Mouse (Mus musculus) C2C12 (cell line): Measurements from ENCODE around the gene Sgca. TPM values are rescaled to one million over a fixed set of nuclear protein-coding genes. Genes with fewer than 3 reads are reported as not detected.
"Not testable (repeated sequence)": the region's sequence is repeated elsewhere in the genome, so short reads cannot be mapped to it uniquely, and the experiment has no call there.

Source experiments
- H3K27me3 ChIP-seq: one replicate; pipeline ENCODE4 v1.6.1; 2011; ENCODE audit not compliant: control insufficient read depth, insufficient read depth, insufficient read length
- H3K36me3 ChIP-seq: one replicate; pipeline ENCODE4 v1.6.1; 2011; ENCODE audit not compliant: control insufficient read depth, insufficient read depth
- H3K4me3 ChIP-seq: one replicate; pipeline ENCODE4 v1.5.1; 2011; ENCODE audit warnings: mild to moderate bottlenecking, control low read depth; ENCODE audit not compliant: poor library complexity, insufficient read depth, severe bottlenecking
- H3K79me2 ChIP-seq: one replicate; pipeline ENCODE4 v1.6.1; 2011; ENCODE audit not compliant: control insufficient read depth, insufficient read depth
- H3K79me3 ChIP-seq: one replicate; pipeline ENCODE4 v1.6.1; 2011; ENCODE audit warnings: low read depth, control low read depth
- H3ac ChIP-seq: one replicate; pipeline ENCODE3; 2011; ENCODE audit warnings: low read depth; ENCODE audit not compliant: control insufficient read depth, insufficient read length
- CEBPB ChIP-seq: IDR thresholded peaks from one replicate; pipeline ENCODE4 v1.6.1; 2011; ENCODE audit warnings: low read depth, mild to moderate bottlenecking, control low read depth, moderate library complexity
- CTCF ChIP-seq: IDR thresholded peaks from one replicate; pipeline ENCODE4 v1.5.1; 2011; ENCODE audit not compliant: control insufficient read depth, insufficient read depth, insufficient read length
- FOSL1 ChIP-seq: IDR thresholded peaks from one replicate; pipeline ENCODE4 v1.8.0; 2011; ENCODE audit warnings: mild to moderate bottlenecking, low read length; ENCODE audit not compliant: poor library complexity, insufficient read depth, severe bottlenecking
- MAX ChIP-seq: IDR thresholded peaks from one replicate; pipeline ENCODE4 v1.6.1; 2011; ENCODE audit warnings: mild to moderate bottlenecking, control low read depth
- MYOD1 ChIP-seq: IDR thresholded peaks from one replicate; pipeline ENCODE4 v1.6.1; 2011; ENCODE audit warnings: low read depth; ENCODE audit not compliant: control insufficient read depth, insufficient read length
- MYOG ChIP-seq: IDR thresholded peaks from one replicate; pipeline ENCODE4 v1.6.1; 2011; ENCODE audit not compliant: control insufficient read depth, insufficient read length; ENCODE audit errors: extremely low read depth
- USF1 ChIP-seq: IDR thresholded peaks from one replicate; pipeline ENCODE4 v1.6.1; 2011; ENCODE audit warnings: low read depth, mild to moderate bottlenecking, control low read depth, moderate library complexity
- polyA plus RNA-seq: library from polyadenylated mRNA; unstranded; fragments of >200 nt; fragmentation: generic; extraction: Trizol; gene quantifications from one replicate; pipeline ENCODE4 v1.2.1, GENCODE M21; 2012; ENCODE audit warnings: missing spikeins

Gene Sgca
- polyA plus RNA-seq, 1 experiment, result 5.3 TPM

DNA sequence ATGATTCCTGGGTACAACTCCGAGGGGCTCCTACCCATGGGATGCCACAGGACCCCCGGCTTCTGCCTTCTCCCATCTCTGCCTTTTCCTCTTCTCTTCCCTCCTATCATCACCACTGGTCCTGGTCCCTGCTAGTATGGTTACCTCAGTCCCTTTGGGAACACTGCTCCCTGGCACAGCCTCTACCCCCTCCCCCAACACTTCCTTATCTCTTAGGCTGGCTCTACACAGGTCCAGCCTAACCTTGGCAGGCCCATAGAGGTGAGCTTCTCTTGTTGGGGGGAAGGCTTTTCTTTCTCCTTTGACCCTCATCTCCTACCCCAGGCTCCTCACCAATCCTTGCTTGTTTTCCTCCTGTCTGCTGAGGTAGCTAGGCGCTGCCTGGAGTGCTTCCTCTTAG lies 39.4 kb upstream of the Sgca start:
- H3K4me3 ChIP-seq, result no peak overlapping the region
- H3K36me3 ChIP-seq, result peaks cover 16% of the 10 kb centered on the region
- TF ChIP-seq MYOG (no peak), FOSL1 (no peak), USF1 (no peak), MYOD1 (no peak), CTCF (no peak), CEBPB (no peak), MAX (no peak)
- no peaks in the 10 kb centered on the region for H3K27me3 ChIP-seq
- H3K79me3 ChIP-seq, result peaks cover 6% of the 10 kb centered on the region
- no peak overlapping the region for H3ac ChIP-seq
- H3K79me2 ChIP-seq, result peaks cover 18% of the 10 kb centered on the region

DNA sequence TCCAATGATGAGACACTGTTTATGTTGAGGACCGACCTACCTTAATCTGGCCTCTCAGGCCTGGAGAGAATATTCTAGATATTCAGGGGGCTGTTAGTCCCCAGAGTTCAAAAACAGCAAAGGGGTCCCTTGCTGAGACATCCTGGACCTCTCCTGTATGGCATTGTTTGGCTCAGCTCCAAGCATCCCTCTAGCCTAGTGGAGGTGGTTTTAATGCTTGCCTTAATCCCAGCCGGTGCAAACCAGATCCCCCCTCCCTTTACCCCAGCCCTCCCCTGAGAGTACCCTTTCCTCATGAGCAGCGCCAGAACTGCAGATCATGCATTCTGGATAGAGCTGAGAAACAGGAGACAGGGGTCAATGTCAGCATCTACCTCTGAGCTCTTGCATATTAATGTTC lies 36.4 kb upstream of the Sgca start:
- no peak overlapping the region for H3ac ChIP-seq
- H3K79me2 ChIP-seq, result peaks cover 21% of the 10 kb centered on the region
- peaks cover 15% of the 10 kb centered on the region for H3K36me3 ChIP-seq
- TF ChIP-seq MYOD1 (no peak), USF1 (no peak), CEBPB (no peak), MAX (no peak), CTCF (no peak), FOSL1 (no peak), MYOG (no peak)
- H3K27me3 ChIP-seq, result no peaks in the 10 kb centered on the region
- H3K4me3 ChIP-seq, result no peak overlapping the region
- peaks cover 6% of the 10 kb centered on the region for H3K79me3 ChIP-seq

DNA sequence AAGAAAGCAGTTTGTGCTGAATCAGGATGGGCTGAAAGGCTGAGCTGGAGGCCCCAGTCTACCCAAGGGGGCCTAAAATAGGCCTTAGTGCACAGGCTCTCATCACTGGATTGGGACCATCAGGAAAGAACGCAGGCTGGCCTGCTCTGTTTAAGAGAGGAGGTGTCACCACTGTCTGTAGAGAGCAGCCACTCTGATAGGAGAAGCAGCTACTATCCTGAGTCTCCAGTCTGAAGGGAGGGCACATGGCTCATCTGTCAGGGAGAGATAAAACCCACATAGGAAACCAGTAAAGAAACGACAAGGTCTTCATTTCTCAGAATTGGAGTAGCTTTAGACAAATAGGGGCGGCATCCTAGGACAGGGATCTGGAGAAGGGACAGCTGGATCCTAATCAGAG lies 35.9 kb upstream of the Sgca start:
- TF ChIP-seq MYOD1 (no peak), FOSL1 (no peak), CTCF (no peak), MAX (no peak), MYOG (no peak), CEBPB (no peak), USF1 (no peak)
- Histone ChIP-seq H3K79me2 (peaks cover 21% of the 10 kb centered on the region), H3K27me3 (no peaks in the 10 kb centered on the region), H3K36me3 (peaks cover 15% of the 10 kb centered on the region), H3K79me3 (peaks cover 6% of the 10 kb centered on the region), H3K4me3 (no peak overlapping the region), H3ac (no peak overlapping the region)

DNA sequence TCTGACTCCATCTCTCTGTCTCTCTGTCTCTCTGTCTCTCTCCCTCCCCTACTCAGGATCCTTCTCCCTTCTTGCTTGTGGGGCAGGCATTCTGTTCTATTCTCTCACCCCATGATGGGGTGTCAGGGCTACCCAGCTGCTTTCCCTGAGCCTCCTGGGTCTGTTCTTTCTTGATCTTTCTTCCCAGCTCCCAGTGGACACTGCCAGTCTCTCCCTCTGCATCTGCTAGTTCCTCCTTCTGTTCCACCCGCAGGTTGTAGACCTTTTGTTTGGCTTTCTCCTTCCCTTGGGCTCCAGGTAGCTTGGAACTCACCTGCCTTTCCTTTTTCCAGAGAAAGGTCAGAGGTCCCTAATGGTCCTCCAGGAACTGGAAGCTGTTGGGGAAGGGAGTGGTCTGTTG lies 35.3 kb upstream of the Sgca start:
- Histone ChIP-seq H3K27me3 (no peaks in the 10 kb centered on the region), H3K79me2 (peaks cover 21% of the 10 kb centered on the region), H3ac (no peak overlapping the region), H3K79me3 (peaks cover 6% of the 10 kb centered on the region), H3K36me3 (peaks cover 17% of the 10 kb centered on the region), H3K4me3 (peak overlapping the region; percentile 14)
- TF ChIP-seq MYOG (no peak), USF1 (no peak), MAX (no peak), CEBPB (no peak), FOSL1 (no peak), MYOD1 (no peak), CTCF (no peak)

DNA sequence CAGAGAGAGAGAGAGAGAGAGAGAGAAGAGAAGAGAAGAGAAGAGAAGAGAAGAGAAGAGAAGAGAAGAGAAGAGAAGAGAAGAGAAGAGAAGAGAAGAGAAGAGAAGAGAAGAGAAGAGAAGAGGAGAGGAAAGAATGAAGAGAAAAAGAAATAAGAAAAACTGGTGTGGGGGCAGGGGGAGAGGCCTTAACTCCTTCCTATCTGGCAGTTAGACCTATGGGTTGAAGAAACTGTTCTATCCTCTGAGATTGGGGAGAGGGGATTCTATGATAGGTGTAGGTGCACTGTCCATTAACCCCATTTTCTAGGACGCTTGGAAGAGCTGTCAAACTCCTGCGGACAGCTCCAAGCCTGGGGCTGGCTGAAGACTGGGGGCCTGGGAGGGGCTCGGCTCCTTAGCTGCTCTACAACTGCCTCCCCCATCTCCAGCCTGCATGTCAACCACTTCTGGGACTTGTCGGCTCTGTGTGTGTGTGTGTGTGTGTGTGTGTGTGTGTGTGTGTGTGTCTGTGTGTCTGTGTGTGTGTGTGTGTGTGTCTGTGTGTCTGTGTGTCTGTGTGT lies 34.8 kb upstream of the Sgca start:
- H3K4me3 ChIP-seq, result peak overlapping the region; percentile 66

DNA sequence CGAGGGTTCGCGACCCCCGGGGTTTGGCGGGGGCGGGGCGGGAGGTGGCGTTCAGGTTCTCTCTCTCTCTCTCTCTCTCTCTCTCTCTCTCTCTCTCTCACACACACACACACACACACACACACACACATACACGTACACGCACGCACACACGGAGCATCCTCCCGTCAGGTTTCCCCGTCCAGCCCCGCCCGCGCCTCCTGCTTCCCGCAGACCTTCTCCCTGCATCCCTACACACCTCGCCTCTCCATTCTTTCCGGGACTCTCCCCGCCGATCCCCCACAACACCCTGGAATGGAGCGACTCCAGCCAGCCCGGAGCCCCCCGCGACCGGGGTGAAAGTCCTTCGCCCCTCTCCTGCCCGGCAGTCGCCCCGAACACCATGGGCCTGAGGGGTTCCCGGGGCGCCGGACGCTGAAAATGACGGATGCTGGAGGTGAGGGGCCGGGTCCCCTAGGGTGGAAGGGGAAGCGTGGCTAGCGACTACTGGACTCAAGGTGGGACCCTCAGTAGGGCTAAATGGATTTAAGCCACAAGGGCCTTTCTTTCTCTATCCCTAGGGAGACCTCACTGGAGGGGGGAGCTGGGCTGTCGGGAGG lies 34.1 kb upstream of the Sgca start:
- peaks cover 24% of the 10 kb centered on the region for H3K36me3 ChIP-seq
- H3K79me2 ChIP-seq, result peaks cover 21% of the 10 kb centered on the region
- peak overlapping the region; percentile 63 for H3ac ChIP-seq
- H3K27me3 ChIP-seq, result no peaks in the 10 kb centered on the region
- no peak for TF ChIP-seq MYOG
- TF ChIP-seq USF1, result no peak
- TF ChIP-seq CEBPB, result no peak
- TF ChIP-seq CTCF, result no peak
- TF ChIP-seq MYOD1, result no peak
- no peak for TF ChIP-seq FOSL1
- no peak for TF ChIP-seq MAX
- H3K79me3 ChIP-seq, result peaks cover 6% of the 10 kb centered on the region
- H3K4me3 ChIP-seq, result peak overlapping the region; percentile 66

More for the DNA sequence above, 34.8 kb upstream of the Sgca start:
- not testable (repeated sequence) for H3K27me3 ChIP-seq, H3K79me3 ChIP-seq
- peaks cover 19% of the 10 kb centered on the region for H3K36me3 ChIP-seq
- peaks cover 21% of the 10 kb centered on the region for H3K79me2 ChIP-seq
- peak overlapping the region; percentile 30 for H3ac ChIP-seq
